Mouse (Mus musculus) adrenal gland, postnatal 14 days (tissue): ENCODE measurements at regions not wholly inside any gene's neighbourhood (a gene's known extent, or its start where the extent isn't known, plus 50 kb on each side); places are given as distances from the start of the nearest gene placed in this dataset.

Experiments
- DNase-seq: peaks from one replicate; pipeline ENCODE4 v3.0.0; 2021; ENCODE audit warnings: mixed read lengths

DNA sequence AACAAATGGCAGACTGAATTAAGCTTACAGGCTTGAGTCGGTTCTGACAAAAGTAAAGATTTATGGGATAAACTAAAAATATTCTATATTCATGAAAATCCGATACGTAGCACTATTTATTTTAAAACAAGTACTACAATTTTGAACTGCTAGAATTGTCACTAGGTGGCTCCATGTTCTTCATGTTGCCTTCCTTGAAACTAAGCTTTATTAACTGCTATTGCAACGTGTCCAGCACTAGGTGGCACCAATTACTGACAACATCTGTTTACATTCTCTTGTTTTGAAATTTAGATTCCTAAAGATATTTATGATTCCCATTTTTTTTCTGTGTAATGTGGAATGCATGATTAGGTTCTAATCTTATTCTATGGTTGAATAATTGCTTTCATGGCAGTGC lies 60.1 kb downstream of the Fam47c start:
- DNase-seq = peak; percentile 23
